Mouse (Mus musculus) adrenal gland, postnatal 36 days (tissue): ENCODE data around the gene Rala. TPM values are rescaled to one million over a fixed set of nuclear protein-coding genes. Genes with fewer than 3 reads are reported as not detected.
"Not testable (repeated sequence)": the region's sequence is repeated elsewhere in the genome, so short reads cannot be mapped to it uniquely, and the experiment has no call there.

ENCODE experiments used
- DNase-seq, 2 experiments: peaks; one replicate each; pipeline ENCODE4 v3.0.0; 2021; ENCODE audit warnings: mixed read lengths in 1 of 2
- long read RNA-seq, 2 experiments: library from polyadenylated mRNA; stranded (forward); transcript quantifications; one replicate each; pipeline ENCODE4 v2.0.0; 2021; ENCODE audit warnings: borderline sequencing depth in 2 of 2
- total RNA-seq, 2 experiments: library from RNA; stranded (reverse); gene quantifications; 2 replicates each; pipeline ENCODE4 v1.2.3; 2021

Rala gene
- total RNA-seq = 10 to 100 TPM; 62.1 to 62.7 TPM
- long read RNA-seq, experiment 1, transcript Rala-201 (5 exons, 2,688 nt) = major isoform, 120 of 133 reads
- long read RNA-seq, experiment 1, partial matches to known transcripts = 3 of 133 reads
- long read RNA-seq, experiment 1, other reads (novel, unspliced or antisense) = 10 of 133 reads
- long read RNA-seq, experiment 2, transcript Rala-201 (5 exons, 2,688 nt) = major isoform, 53 of 59 reads
- long read RNA-seq, experiment 2, partial matches to known transcripts = 3 of 59 reads
- long read RNA-seq, experiment 2, other reads (novel, unspliced or antisense) = 3 of 59 reads

GRCm38 (mm10) chr13:17944078-17944917, at the start of gene Rala:
Gene Rala, minus strand, starts transcription at chr13:17944239.
- DNase-seq = peak; percentile 98 to 99

- no peak for DNase-seq
Measured at GRCm38 (mm10) chr13:17993515-17993847, 49.4 kb upstream of the Rala start.

- peak; percentile 96 to 97 for DNase-seq
Measured at GRCm38 (mm10) chr13:17992697-17993514, 48.9 kb upstream of the Rala start, which contains the start of gene Yae1d1. Gene Yae1d1, minus strand, starts transcription at chr13:17993349.

- no peak for DNase-seq
Measured at GRCm38 (mm10) chr13:17992009-17992408, 48.0 kb upstream of the Rala start.

- DNase-seq = peak; percentile 72 to 84
Measured at GRCm38 (mm10) chr13:17983194-17983593, 39.2 kb upstream of the Rala start.

GRCm38 (mm10) chr13:17982634-17983033, 38.6 kb upstream of the Rala start:
- DNase-seq = no peak

- DNase-seq = no peak
Measured at GRCm38 (mm10) chr13:17976854-17977739, 33.1 kb upstream of the Rala start.

GRCm38 (mm10) chr13:17975891-17976290, 31.9 kb upstream of the Rala start:
- DNase-seq = peak; percentile 65 to 68

GRCm38 (mm10) chr13:17975457-17975856, 31.4 kb upstream of the Rala start:
- no peak for DNase-seq

- no peak for DNase-seq
Measured at GRCm38 (mm10) chr13:17974734-17975133, 30.7 kb upstream of the Rala start.

GRCm38 (mm10) chr13:17960613-17961012, 16.6 kb upstream of the Rala start:
- no peak for DNase-seq

- no peak for DNase-seq
Measured at GRCm38 (mm10) chr13:17954282-17954681, 10.2 kb upstream of the Rala start.

- DNase-seq = not testable (repeated sequence)
Measured at GRCm38 (mm10) chr13:17950581-17950980, 6.5 kb upstream of the Rala start.

GRCm38 (mm10) chr13:17949555-17949954, 5.5 kb upstream of the Rala start:
- no peak for DNase-seq

- peak; percentile 20 to 26 for DNase-seq
Measured at GRCm38 (mm10) chr13:17943306-17944077, 547 bp downstream of the Rala start.

GRCm38 (mm10) chr13:17942338-17942737, 1.7 kb downstream of the Rala start:
- DNase-seq = peak; percentile 22 to 28

- DNase-seq = no peak
Measured at GRCm38 (mm10) chr13:17907309-17907708, 36.7 kb downstream of the Rala start.

GRCm38 (mm10) chr13:17901474-17901873, 42.6 kb downstream of the Rala start:
- DNase-seq = no peak

GRCm38 (mm10) chr13:17900641-17901040, 43.4 kb downstream of the Rala start:
- no peak for DNase-seq

GRCm38 (mm10) chr13:17897040-17897439, 47.0 kb downstream of the Rala start:
- DNase-seq = no peak

- DNase-seq = no peak
Measured at GRCm38 (mm10) chr13:17891545-17891944, 52.5 kb downstream of the Rala start.
